Mouse (Mus musculus): ENCODE results near the gene Daam1. TPM values are rescaled to one million over a fixed set of nuclear protein-coding genes. Genes with fewer than 3 reads are reported as not detected.

Gene Daam1
- polyA plus RNA-seq, 2 experiments, result 10.7 to 11.8 TPM

DNA sequence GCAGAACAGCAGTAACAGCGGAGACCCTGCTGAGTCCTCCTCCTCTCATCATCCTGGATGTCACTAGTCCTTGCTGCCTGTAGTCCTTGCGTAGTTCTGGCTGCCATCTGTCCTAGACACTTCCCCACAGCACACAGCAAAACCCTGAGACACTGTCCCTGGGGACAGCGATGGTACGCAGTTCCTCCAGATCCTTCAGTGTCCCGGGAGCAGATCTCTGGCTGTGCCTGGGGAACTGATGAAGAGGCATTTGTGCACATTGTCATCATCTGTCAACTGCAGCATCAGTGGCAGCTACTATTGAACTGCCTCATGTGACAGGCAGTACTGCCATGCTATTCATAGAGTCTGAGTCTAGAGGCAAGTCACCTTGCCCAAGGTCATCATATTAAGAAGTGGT is 107.6 kb downstream of the Daam1 start:
- Histone ChIP-seq H3K9me3 (ENCODE audit: control insufficient read depth, low read length) (no peaks in the 10 kb centered on the region), H3K36me3 (ENCODE audit: control insufficient read depth, insufficient read depth, low read length) (no peaks in the 10 kb centered on the region; the same call in 1 of the 2 replicates), H3K4me1 (ENCODE audit: control insufficient read depth, insufficient read depth, low read length) (peaks cover 9% of the 10 kb centered on the region; the same call in 1 of the 2 replicates), H3K9ac (ENCODE audit: low read depth, low read length, severe bottlenecking) (no peak overlapping the region), H3K27ac (replicated peaks; ENCODE audit: low read depth, low read length) (no peak overlapping the region), H3K27me3 (ENCODE audit: control insufficient read depth, insufficient read depth, low read length) (no peaks in the 10 kb centered on the region), H3K4me3 (replicated peaks; ENCODE audit: low read length) (no peak overlapping the region), H3K4me2 (replicated peaks; ENCODE audit: low read depth, low read length, severe bottlenecking) (no peak overlapping the region)
- WGBS, result 91% methylated on average over 5 of the region's 5 CpGs
- DNase-seq (ENCODE audit: low spot score) (no peak), ATAC-seq (ENCODE audit: low FRiP score, low read depth) (no peak)
- no peak for TF ChIP-seq POLR2A (IDR thresholded peaks at IDR 0.05; ENCODE audit: borderline replicate concordance, extremely low read depth, insufficient read depth, insufficient read length)

DNA sequence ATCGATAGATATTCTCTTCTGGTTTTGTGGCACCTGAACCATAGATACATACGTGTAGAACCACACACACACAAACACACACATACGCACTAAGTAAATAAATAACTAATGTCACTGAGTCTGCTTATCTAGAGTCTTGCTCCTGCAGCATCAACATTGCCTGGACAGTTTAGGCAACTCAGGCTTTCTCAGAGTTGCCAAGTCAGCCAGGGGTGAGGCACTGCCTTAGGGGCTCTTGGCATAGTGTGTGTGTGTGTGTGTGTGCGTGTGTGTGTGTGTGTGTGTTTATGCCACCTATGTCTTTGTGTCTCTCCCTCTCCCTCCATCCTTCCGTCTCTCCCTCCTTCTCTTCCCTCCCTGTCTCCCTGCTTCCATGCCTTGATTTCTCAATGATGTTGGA is 110.4 kb downstream of the Daam1 start:
- Histone ChIP-seq H3K4me3 (replicated peaks; ENCODE audit: low read length) (no peak overlapping the region), H3K9ac (ENCODE audit: low read depth, low read length, severe bottlenecking) (no peak overlapping the region), H3K9me3 (ENCODE audit: control insufficient read depth, low read length) (no peaks in the 10 kb centered on the region), H3K36me3 (ENCODE audit: control insufficient read depth, insufficient read depth, low read length) (peaks cover 19% of the 10 kb centered on the region), H3K4me1 (ENCODE audit: control insufficient read depth, insufficient read depth, low read length) (no peaks in the 10 kb centered on the region), H3K27me3 (ENCODE audit: control insufficient read depth, insufficient read depth, low read length) (no peaks in the 10 kb centered on the region), H3K4me2 (replicated peaks; ENCODE audit: low read depth, low read length, severe bottlenecking) (no peak overlapping the region), H3K27ac (replicated peaks; ENCODE audit: low read depth, low read length) (no peak overlapping the region)
- no peak for DNase-seq (ENCODE audit: low spot score)
- no peak for ATAC-seq (ENCODE audit: low FRiP score, low read depth)
- no peak for TF ChIP-seq POLR2A (IDR thresholded peaks at IDR 0.05; ENCODE audit: borderline replicate concordance, extremely low read depth, insufficient read depth, insufficient read length)
- 88% methylated on average over 5 of the region's 5 CpGs for WGBS

DNA sequence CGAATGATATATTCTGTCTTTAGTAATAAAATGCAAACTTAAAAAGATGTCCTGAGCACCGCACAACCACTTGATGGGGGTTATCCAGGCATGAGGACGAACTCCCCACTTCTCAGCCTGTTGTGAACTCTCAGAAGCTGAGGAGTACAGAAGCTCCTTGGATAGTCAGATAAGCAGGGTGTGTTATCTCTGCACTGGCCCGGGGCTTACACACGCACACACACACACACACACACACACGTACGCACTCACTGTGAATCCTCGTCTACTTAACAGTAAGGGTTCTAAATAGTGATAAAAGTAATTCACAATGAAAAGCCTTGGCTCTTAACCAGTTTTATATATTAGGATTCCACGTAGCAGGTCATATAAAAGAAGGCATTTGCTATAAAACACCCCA is 112.2 kb downstream of the Daam1 start:
- DNase-seq (ENCODE audit: low spot score), result no peak
- Histone ChIP-seq H3K27me3 (ENCODE audit: control insufficient read depth, insufficient read depth, low read length) (no peaks in the 10 kb centered on the region), H3K9me3 (ENCODE audit: control insufficient read depth, low read length) (no peaks in the 10 kb centered on the region), H3K4me3 (replicated peaks; ENCODE audit: low read length) (no peak overlapping the region), H3K4me2 (replicated peaks; ENCODE audit: low read depth, low read length, severe bottlenecking) (no peak overlapping the region), H3K9ac (ENCODE audit: low read depth, low read length, severe bottlenecking) (no peak overlapping the region), H3K36me3 (ENCODE audit: control insufficient read depth, insufficient read depth, low read length) (peaks cover 36% of the 10 kb centered on the region), H3K27ac (replicated peaks; ENCODE audit: low read depth, low read length) (no peak overlapping the region), H3K4me1 (ENCODE audit: control insufficient read depth, insufficient read depth, low read length) (no peaks in the 10 kb centered on the region)
- ATAC-seq (ENCODE audit: low FRiP score, low read depth), result no peak
- TF ChIP-seq POLR2A (IDR thresholded peaks at IDR 0.05; ENCODE audit: borderline replicate concordance, extremely low read depth, insufficient read depth, insufficient read length), result no peak
- WGBS, result 84% methylated on average over 9 of the region's 9 CpGs

DNA sequence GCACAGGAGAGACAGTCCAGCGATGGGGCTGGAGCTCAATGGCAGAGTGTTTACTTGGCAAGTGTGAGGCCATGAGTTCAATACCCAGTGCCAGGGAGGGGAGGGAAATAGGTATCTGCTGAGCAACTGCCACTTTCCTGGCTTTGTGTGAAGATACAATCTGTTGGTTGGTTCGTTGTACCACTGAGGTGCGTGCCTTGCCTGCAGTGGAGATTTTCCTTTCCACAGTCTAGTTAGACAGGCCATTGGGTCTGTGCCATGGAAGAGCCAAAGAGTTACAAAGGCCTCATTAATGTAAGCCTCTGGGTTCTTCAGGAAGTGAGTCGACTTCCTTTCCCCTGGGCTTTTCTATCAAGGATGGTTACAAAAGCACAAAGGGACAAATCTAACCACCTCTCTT is 112.8 kb downstream of the Daam1 start:
- DNase-seq (ENCODE audit: low spot score) (no peak), ATAC-seq (ENCODE audit: low FRiP score, low read depth) (no peak)
- Histone ChIP-seq H3K4me3 (replicated peaks; ENCODE audit: low read length) (no peak overlapping the region), H3K4me2 (replicated peaks; ENCODE audit: low read depth, low read length, severe bottlenecking) (no peak overlapping the region), H3K9me3 (ENCODE audit: control insufficient read depth, low read length) (no peaks in the 10 kb centered on the region), H3K4me1 (ENCODE audit: control insufficient read depth, insufficient read depth, low read length) (no peaks in the 10 kb centered on the region), H3K9ac (ENCODE audit: low read depth, low read length, severe bottlenecking) (no peak overlapping the region), H3K27me3 (ENCODE audit: control insufficient read depth, insufficient read depth, low read length) (no peaks in the 10 kb centered on the region), H3K36me3 (ENCODE audit: control insufficient read depth, insufficient read depth, low read length) (peaks cover 38% of the 10 kb centered on the region), H3K27ac (replicated peaks; ENCODE audit: low read depth, low read length) (no peak overlapping the region)
- no peak for TF ChIP-seq POLR2A (IDR thresholded peaks at IDR 0.05; ENCODE audit: borderline replicate concordance, extremely low read depth, insufficient read depth, insufficient read length)
- WGBS, result 92% methylated on average over 4 of the region's 4 CpGs

DNA sequence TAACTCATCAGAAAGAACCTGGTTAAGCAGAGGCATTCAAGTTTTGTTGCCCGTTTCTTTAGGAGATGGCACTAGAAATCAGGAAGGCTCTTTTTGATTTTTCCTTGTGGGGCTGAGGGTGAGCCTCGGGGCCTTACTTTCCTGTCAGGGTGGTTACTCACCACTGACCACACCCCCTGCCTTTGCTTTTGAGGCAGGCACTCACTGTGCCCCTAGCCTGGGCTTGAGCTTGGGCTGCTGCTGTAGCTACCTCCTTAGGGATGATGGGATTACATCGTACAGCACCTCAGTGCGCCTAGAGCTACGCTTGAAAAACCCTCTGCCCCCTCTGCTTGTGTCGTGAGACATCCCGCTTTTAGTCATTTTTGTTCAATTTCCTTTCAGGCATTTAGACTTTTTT is 115.0 kb downstream of the Daam1 start:
- Histone ChIP-seq H3K4me1 (ENCODE audit: control insufficient read depth, insufficient read depth, low read length) (no peaks in the 10 kb centered on the region), H3K9me3 (ENCODE audit: control insufficient read depth, low read length) (no peaks in the 10 kb centered on the region), H3K4me3 (replicated peaks; ENCODE audit: low read length) (no peak overlapping the region), H3K36me3 (ENCODE audit: control insufficient read depth, insufficient read depth, low read length) (peaks cover 38% of the 10 kb centered on the region), H3K27me3 (ENCODE audit: control insufficient read depth, insufficient read depth, low read length) (no peaks in the 10 kb centered on the region), H3K4me2 (replicated peaks; ENCODE audit: low read depth, low read length, severe bottlenecking) (no peak overlapping the region), H3K9ac (ENCODE audit: low read depth, low read length, severe bottlenecking) (no peak overlapping the region), H3K27ac (replicated peaks; ENCODE audit: low read depth, low read length) (no peak overlapping the region)
- 87% methylated on average over 7 of the region's 7 CpGs for WGBS
- DNase-seq (ENCODE audit: low spot score), result no peak
- no peak for ATAC-seq (ENCODE audit: low FRiP score, low read depth)
- no peak for TF ChIP-seq POLR2A (IDR thresholded peaks at IDR 0.05; ENCODE audit: borderline replicate concordance, extremely low read depth, insufficient read depth, insufficient read length)

DNA sequence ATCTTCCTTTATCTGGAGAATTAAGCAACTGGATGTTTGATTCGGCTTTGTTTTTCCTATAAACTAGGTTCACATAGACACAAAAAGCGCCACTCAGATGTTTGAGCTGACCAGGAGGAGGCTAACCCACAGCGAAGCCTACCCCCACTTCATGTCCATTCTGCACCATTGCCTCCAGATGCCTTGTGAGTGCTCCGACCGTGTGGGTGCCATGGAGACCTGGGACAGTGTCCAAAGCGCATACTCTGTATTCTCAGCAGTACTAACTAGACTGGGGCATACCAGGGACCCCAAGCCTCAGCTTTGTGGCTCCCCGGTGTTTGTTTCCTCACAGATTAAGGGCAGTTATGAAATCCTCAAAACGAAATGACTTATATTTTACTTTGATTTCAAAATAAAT is 115.6 kb downstream of the Daam1 start:
- H3K36me3 ChIP-seq (ENCODE audit: control insufficient read depth, insufficient read depth, low read length), result peaks cover 44% of the 10 kb centered on the region
- H3K4me1 ChIP-seq (ENCODE audit: control insufficient read depth, insufficient read depth, low read length), result no peaks in the 10 kb centered on the region
- H3K27me3 ChIP-seq (ENCODE audit: control insufficient read depth, insufficient read depth, low read length), result no peaks in the 10 kb centered on the region
- H3K4me2 ChIP-seq (replicated peaks; ENCODE audit: low read depth, low read length, severe bottlenecking), result no peak overlapping the region
- no peak overlapping the region for H3K27ac ChIP-seq (replicated peaks; ENCODE audit: low read depth, low read length)
- DNase-seq (ENCODE audit: low spot score), result no peak
- no peak overlapping the region for H3K4me3 ChIP-seq (replicated peaks; ENCODE audit: low read length)
- no peaks in the 10 kb centered on the region for H3K9me3 ChIP-seq (ENCODE audit: control insufficient read depth, low read length)
- WGBS, result 85% methylated on average over 8 of the region's 8 CpGs
- no peak overlapping the region for H3K9ac ChIP-seq (ENCODE audit: low read depth, low read length, severe bottlenecking)
- no peak for ATAC-seq (ENCODE audit: low FRiP score, low read depth)
- no peak for TF ChIP-seq POLR2A (IDR thresholded peaks at IDR 0.05; ENCODE audit: borderline replicate concordance, extremely low read depth, insufficient read depth, insufficient read length)

Data from limb, embryonic 14.5 days (tissue).